Mouse (Mus musculus) adrenal gland, adult 18-20 months (tissue): ENCODE results near the gene Hdac11. TPM values are rescaled to one million over a fixed set of nuclear protein-coding genes. Genes with fewer than 3 reads are reported as not detected.

Experiments
- total RNA-seq, 2 experiments: library from RNA; stranded (reverse); gene quantifications; 1 replicate in 1 of 2; 2 replicates in 1 of 2; pipeline ENCODE4 v1.2.3; 2021

The Hdac11 gene
- total RNA-seq, 2 experiments from 2014 or later, result 7.1 to 10.9 TPM

Other genes starting within 250 kb of the Hdac11 start
- 100 to 1,000 TPM; 112 to 113 TPM for gene Iqsec1, start 168.0 kb upstream of the Hdac11 start, total RNA-seq
- 1 to 10 TPM; 3.9 to 4.6 TPM for gene Nup210, start 39.8 kb upstream of the Hdac11 start, total RNA-seq
- 10 to 100 TPM in 1 of 2 experiments, 1 to 10 TPM in 1; 9.1 to 25.1 TPM for gene Fbln2, start 55.8 kb downstream of the Hdac11 start, total RNA-seq